Mouse (Mus musculus): ENCODE measurements at regions not wholly inside any gene's neighbourhood (a gene's known extent, or its start where the extent isn't known, plus 50 kb on each side); places are given as distances from the start of the nearest gene placed in this dataset.

GRCm38 (mm10) chr1:193457908-193458307, 87.8 kb upstream of the Camk1g start:
- Histone ChIP-seq H3K4me3 (replicated peaks; ENCODE audit: insufficient read depth, low read depth, low read length) (no peak overlapping the region), H3K27ac (ENCODE audit: insufficient read depth, low read length) (no peak overlapping the region), H3K27me3 (ENCODE audit: control insufficient read depth, insufficient read depth, low read length) (peaks cover 1% of the 10 kb centered on the region; the same call in 1 of the 2 replicates), H3K4me1 (ENCODE audit: control insufficient read depth, insufficient read depth, low read length) (no peaks in the 10 kb centered on the region)
- no peak for TF ChIP-seq POLR2A (IDR thresholded peaks at IDR 0.05; ENCODE audit: borderline replicate concordance, insufficient read depth, low read length)
- TF ChIP-seq CTCF (IDR thresholded peaks at IDR 0.05; ENCODE audit: borderline replicate concordance, insufficient read depth, low read depth, low read length), result no peak
- no peak for DNase-seq
- 97% methylated on average over 2 of the region's 2 CpGs for WGBS

GRCm38 (mm10) chr1:193453654-193454053, 83.6 kb upstream of the Camk1g start:
- WGBS, result 59% methylated on average over 2 of the region's 2 CpGs
- no peak overlapping the region for H3K27ac ChIP-seq (ENCODE audit: insufficient read depth, low read length)
- H3K4me1 ChIP-seq (ENCODE audit: control insufficient read depth, insufficient read depth, low read length), result no peaks in the 10 kb centered on the region
- DNase-seq, result peak in 1 of 2 experiments; percentile 6
- peaks cover 1% of the 10 kb centered on the region; the same call in 1 of the 2 replicates for H3K27me3 ChIP-seq (ENCODE audit: control insufficient read depth, insufficient read depth, low read length)
- no peak overlapping the region for H3K4me3 ChIP-seq (replicated peaks; ENCODE audit: insufficient read depth, low read depth, low read length)
- no peak for TF ChIP-seq CTCF (IDR thresholded peaks at IDR 0.05; ENCODE audit: borderline replicate concordance, insufficient read depth, low read depth, low read length)
- TF ChIP-seq POLR2A (IDR thresholded peaks at IDR 0.05; ENCODE audit: borderline replicate concordance, insufficient read depth, low read length), result no peak

- peaks cover 1% of the 10 kb centered on the region; the same call in 1 of the 2 replicates for H3K27me3 ChIP-seq (ENCODE audit: control insufficient read depth, insufficient read depth, low read length)
- H3K4me1 ChIP-seq (ENCODE audit: control insufficient read depth, insufficient read depth, low read length), result no peaks in the 10 kb centered on the region
- H3K4me3 ChIP-seq (replicated peaks; ENCODE audit: insufficient read depth, low read depth, low read length), result no peak overlapping the region
- TF ChIP-seq CTCF (IDR thresholded peaks at IDR 0.05; ENCODE audit: borderline replicate concordance, insufficient read depth, low read depth, low read length) (no peak), POLR2A (IDR thresholded peaks at IDR 0.05; ENCODE audit: borderline replicate concordance, insufficient read depth, low read length) (no peak)
- no peak overlapping the region for H3K27ac ChIP-seq (ENCODE audit: insufficient read depth, low read length)
- DNase-seq, result no peak
- 87% methylated on average over 4 of the region's 4 CpGs for WGBS
Observed at GRCm38 (mm10) chr1:193451471-193452135, 81.5 kb upstream of the Camk1g start.

GRCm38 (mm10) chr1:193450814-193451213, 80.7 kb upstream of the Camk1g start:
- TF ChIP-seq POLR2A (IDR thresholded peaks at IDR 0.05; ENCODE audit: borderline replicate concordance, insufficient read depth, low read length), result no peak
- no peak for TF ChIP-seq CTCF (IDR thresholded peaks at IDR 0.05; ENCODE audit: borderline replicate concordance, insufficient read depth, low read depth, low read length)
- Histone ChIP-seq H3K27me3 (ENCODE audit: control insufficient read depth, insufficient read depth, low read length) (peaks cover 1% of the 10 kb centered on the region; the same call in 1 of the 2 replicates), H3K27ac (ENCODE audit: insufficient read depth, low read length) (no peak overlapping the region), H3K4me3 (replicated peaks; ENCODE audit: insufficient read depth, low read depth, low read length) (no peak overlapping the region), H3K4me1 (ENCODE audit: control insufficient read depth, insufficient read depth, low read length) (no peaks in the 10 kb centered on the region)
- no peak for DNase-seq
- WGBS, result 77% methylated on average over 3 of the region's 3 CpGs

GRCm38 (mm10) chr1:193450201-193450600, 80.1 kb upstream of the Camk1g start:
- no peak for DNase-seq
- WGBS, result 83% methylated on average over 6 of the region's 6 CpGs
- Histone ChIP-seq H3K27ac (ENCODE audit: insufficient read depth, low read length) (no peak overlapping the region), H3K4me1 (ENCODE audit: control insufficient read depth, insufficient read depth, low read length) (no peaks in the 10 kb centered on the region), H3K4me3 (replicated peaks; ENCODE audit: insufficient read depth, low read depth, low read length) (no peak overlapping the region), H3K27me3 (ENCODE audit: control insufficient read depth, insufficient read depth, low read length) (peaks cover 1% of the 10 kb centered on the region; the same call in 1 of the 2 replicates)
- TF ChIP-seq CTCF (IDR thresholded peaks at IDR 0.05; ENCODE audit: borderline replicate concordance, insufficient read depth, low read depth, low read length) (no peak), POLR2A (IDR thresholded peaks at IDR 0.05; ENCODE audit: borderline replicate concordance, insufficient read depth, low read length) (no peak)

GRCm38 (mm10) chr1:193449394-193450103, 79.5 kb upstream of the Camk1g start:
- WGBS, result 15% methylated on average over 7 of the region's 7 CpGs
- Histone ChIP-seq H3K27ac (ENCODE audit: insufficient read depth, low read length) (no peak overlapping the region), H3K4me1 (ENCODE audit: control insufficient read depth, insufficient read depth, low read length) (no peaks in the 10 kb centered on the region), H3K4me3 (replicated peaks; ENCODE audit: insufficient read depth, low read depth, low read length) (no peak overlapping the region), H3K27me3 (ENCODE audit: control insufficient read depth, insufficient read depth, low read length) (peaks cover 1% of the 10 kb centered on the region; the same call in 1 of the 2 replicates)
- peak; percentile 56; the same call in 1 of the 2 replicates for TF ChIP-seq CTCF (IDR thresholded peaks at IDR 0.05; ENCODE audit: borderline replicate concordance, insufficient read depth, low read depth, low read length)
- no peak for TF ChIP-seq POLR2A (IDR thresholded peaks at IDR 0.05; ENCODE audit: borderline replicate concordance, insufficient read depth, low read length)
- peak; percentile 38 to 61 for DNase-seq

GRCm38 (mm10) chr1:193448793-193449393, 78.8 kb upstream of the Camk1g start:
- Histone ChIP-seq H3K27ac (ENCODE audit: insufficient read depth, low read length) (no peak overlapping the region), H3K4me1 (ENCODE audit: control insufficient read depth, insufficient read depth, low read length) (no peaks in the 10 kb centered on the region), H3K4me3 (replicated peaks; ENCODE audit: insufficient read depth, low read depth, low read length) (no peak overlapping the region), H3K27me3 (ENCODE audit: control insufficient read depth, insufficient read depth, low read length) (peaks cover 1% of the 10 kb centered on the region; the same call in 1 of the 2 replicates)
- 68% methylated on average over 3 of the region's 3 CpGs for WGBS
- DNase-seq, result no peak
- no peak for TF ChIP-seq CTCF (IDR thresholded peaks at IDR 0.05; ENCODE audit: borderline replicate concordance, insufficient read depth, low read depth, low read length)
- no peak for TF ChIP-seq POLR2A (IDR thresholded peaks at IDR 0.05; ENCODE audit: borderline replicate concordance, insufficient read depth, low read length)
